Mouse (Mus musculus): ENCODE results near the gene Tusc1. TPM values are rescaled to one million over a fixed set of nuclear protein-coding genes. Genes with fewer than 3 reads are reported as not detected.

Tusc1 gene
- polyA plus RNA-seq (2012; rRNA removed; ENCODE audit: low replicate concordance): 3.5 and 7.2 TPM in 2 replicates

DNA sequence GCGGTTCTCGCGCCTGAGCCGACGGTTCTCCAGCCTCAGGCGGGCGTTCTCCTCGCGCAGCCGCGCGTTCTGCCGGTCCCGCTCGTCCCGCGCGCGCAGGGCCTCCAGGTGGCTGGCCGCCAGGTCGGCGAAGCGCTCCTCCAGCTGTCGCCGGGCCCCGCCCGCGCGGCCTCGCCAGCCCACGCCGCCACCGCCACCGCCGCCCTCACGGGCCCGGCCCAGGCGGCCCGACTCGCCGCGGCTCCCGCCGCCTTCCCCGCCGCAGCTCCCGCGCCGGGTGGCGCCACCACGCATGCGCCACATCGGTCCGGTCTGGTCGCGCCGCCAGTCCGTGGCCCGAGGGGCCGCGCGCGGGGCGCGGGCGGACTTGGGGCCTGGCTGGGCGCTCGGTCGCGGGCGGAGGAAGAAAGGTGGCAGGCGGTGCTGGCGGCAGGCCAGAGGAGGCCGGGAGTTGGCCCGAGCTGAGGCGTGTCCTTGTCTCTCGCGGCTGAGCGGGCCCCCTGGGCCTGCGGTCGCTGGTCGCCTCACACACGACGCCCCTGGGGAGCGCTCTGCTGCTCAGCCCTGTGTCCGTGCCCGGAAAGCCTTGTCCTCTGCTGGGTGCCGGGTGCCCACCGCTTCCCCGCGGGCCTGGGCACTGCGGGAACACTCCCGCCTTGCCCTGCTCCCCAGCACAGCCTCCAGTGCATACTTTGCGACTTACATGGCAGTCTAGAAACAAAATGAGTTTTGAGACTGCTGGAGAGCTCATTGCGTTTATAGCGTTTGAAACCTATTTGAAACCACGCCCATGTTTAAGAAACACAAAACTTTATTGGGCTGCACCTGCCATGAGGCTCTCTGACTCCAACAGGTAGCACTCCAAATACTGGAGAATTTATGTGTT is at the start of gene Tusc1:
Tusc1 (minus strand) TSS at position 394 of the 886 bp plus-strand sequence.

